Mouse (Mus musculus) midbrain, embryonic 11.5 days (tissue): ENCODE measurements at regions not wholly inside any gene's neighbourhood (a gene's known extent, or its start where the extent isn't known, plus 50 kb on each side); places are given as distances from the start of the nearest gene placed in this dataset.
A peak's percentile ranks its signal among the peaks of the same experiment; 100 is the strongest.

Source experiments
- ATAC-seq: fragments of 200-750 bp; cut with Nextera tagmentation; 2 replicates; pipeline ENCODE4 v1.8.0; 2017; ENCODE audit warnings: moderate TSS enrichment, moderate library complexity; ENCODE audit not compliant: low FRiP score
- DNase-seq: peaks from one replicate; pipeline ENCODE4 v3.0.0; 2015; ENCODE audit warnings: low spot score; ENCODE audit errors: missing footprints
- H3K27ac ChIP-seq: fragments of 300-500 bp; sonication (generic); 2 replicates; pipeline ENCODE4 v1.5.1; 2014; ENCODE audit warnings: low read depth, low read length
- H3K27me3 ChIP-seq: fragments of 300-500 bp; sonication (generic); 2 replicates; pipeline ENCODE4 v1.6.1; 2014; ENCODE audit warnings: mild to moderate bottlenecking, low read length, moderate library complexity, mixed read lengths; ENCODE audit not compliant: control insufficient read depth, insufficient read depth
- H3K36me3 ChIP-seq: fragments of 300-500 bp; sonication (generic); 2 replicates; pipeline ENCODE4 v1.6.1; 2014; ENCODE audit warnings: mild to moderate bottlenecking, low read length, moderate library complexity, mixed read lengths; ENCODE audit not compliant: control insufficient read depth, insufficient read depth
- H3K4me1 ChIP-seq: fragments of 300-500 bp; sonication (generic); 2 replicates; pipeline ENCODE4 v1.6.1; 2014; ENCODE audit warnings: low read length; ENCODE audit not compliant: control insufficient read depth, insufficient read depth
- H3K4me2 ChIP-seq: fragments of 300-500 bp; sonication (generic); 2 replicates; pipeline ENCODE4 v1.6.1; 2014; ENCODE audit warnings: mild to moderate bottlenecking, moderate library complexity
- H3K4me3 ChIP-seq: fragments of 300-500 bp; sonication (generic); 2 replicates; pipeline ENCODE4 v1.5.1; 2014; ENCODE audit warnings: low read depth, low read length
- H3K9ac ChIP-seq: fragments of 300-500 bp; sonication (generic); 2 replicates; pipeline ENCODE4 v1.6.1; 2014; ENCODE audit warnings: low read length
- H3K9me3 ChIP-seq: fragments of 300-500 bp; sonication (generic); 2 replicates; pipeline ENCODE4 v1.6.1; 2016; ENCODE audit warnings: low read length; ENCODE audit not compliant: control insufficient read depth
- WGBS: fragments of 180-500 bp; shearing (Covaris S2); extraction: QIAGEN DNeasy Blood & Tissue Kit; methylation state at CpG from one replicate; pipeline ENCODE4 v1.1.7; 2014; 5-methylcytosine and 5-hydroxymethylcytosine counted together

DNA sequence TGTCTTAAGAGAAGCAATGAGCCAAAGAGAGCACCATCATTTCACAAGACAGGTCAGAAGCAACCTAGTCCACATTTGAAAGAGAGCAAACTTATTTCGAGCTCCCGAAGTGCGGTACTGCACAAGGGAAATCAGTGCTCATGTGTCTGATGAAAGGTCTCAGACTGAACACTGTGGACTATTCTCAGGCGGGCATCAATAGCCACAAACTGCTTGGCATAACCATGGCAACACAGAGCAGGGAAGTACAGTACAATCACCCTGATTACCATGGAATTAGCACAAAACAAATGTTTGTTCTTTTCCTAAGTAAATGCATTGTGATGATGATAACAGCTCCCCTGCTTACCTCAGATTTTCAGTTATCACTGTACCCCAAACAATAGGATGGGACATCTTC is 312.2 kb upstream of the Arrdc4 start:
- Histone ChIP-seq H3K36me3 (no peaks in the 10 kb centered on the region), H3K4me2 (no peak overlapping the region), H3K4me3 (no peak overlapping the region), H3K4me1 (no peaks in the 10 kb centered on the region), H3K9me3 (no peaks in the 10 kb centered on the region), H3K27ac (no peak overlapping the region), H3K27me3 (no peaks in the 10 kb centered on the region), H3K9ac (no peak overlapping the region)
- 0 out of 2 replicates have a peak, but pooled peaks have one; percentile 33 for ATAC-seq
- 88% methylated on average over 4 of the region's 4 CpGs for WGBS
- DNase-seq, result no peak

DNA sequence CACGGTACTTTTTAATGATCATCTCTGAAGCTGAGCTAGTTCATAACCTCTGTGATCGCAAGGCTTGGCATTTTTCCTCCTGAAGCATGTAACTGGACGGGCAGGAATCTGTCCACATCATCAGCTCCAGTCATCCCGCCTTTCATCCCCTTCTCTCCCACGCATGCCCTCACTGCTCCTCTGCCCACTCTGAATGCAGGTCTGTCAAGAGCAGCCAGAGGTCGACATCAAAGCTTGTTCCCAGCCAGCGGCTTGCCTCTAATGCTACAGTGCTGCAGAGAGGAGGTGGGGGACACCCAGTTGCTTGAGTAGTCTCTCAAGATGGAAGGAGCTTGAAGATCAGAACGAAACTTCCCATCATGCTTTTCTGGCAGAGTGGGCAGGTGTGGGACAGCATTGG is 267.5 kb upstream of the Arrdc4 start:
- Histone ChIP-seq H3K4me2 (no peak overlapping the region), H3K36me3 (no peaks in the 10 kb centered on the region), H3K4me1 (no peaks in the 10 kb centered on the region), H3K27me3 (no peaks in the 10 kb centered on the region), H3K4me3 (no peak overlapping the region), H3K9me3 (no peaks in the 10 kb centered on the region), H3K9ac (no peak overlapping the region), H3K27ac (no peak overlapping the region)
- WGBS, result 52% methylated on average over 8 of the region's 8 CpGs
- DNase-seq (no peak), ATAC-seq (no peak)

DNA sequence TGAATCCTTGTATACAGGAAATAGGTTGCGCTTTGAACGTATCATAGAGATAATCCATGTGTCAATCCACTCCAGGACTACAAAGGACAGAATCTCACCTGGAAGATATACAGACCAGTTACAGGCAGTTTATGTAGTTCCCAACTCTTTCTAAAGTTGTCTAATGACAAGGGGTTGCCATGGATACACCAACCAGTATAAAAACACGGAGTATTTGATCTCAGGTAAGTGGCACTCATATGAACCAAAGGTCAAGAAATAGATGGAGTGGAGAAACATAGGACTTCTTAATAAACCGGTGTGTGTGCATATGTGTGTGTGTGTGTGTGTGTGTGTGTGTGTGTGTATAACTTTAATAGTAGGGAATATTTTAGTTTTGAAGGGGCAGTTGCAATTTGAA is 266.0 kb upstream of the Arrdc4 start:
- no peak overlapping the region for H3K4me2 ChIP-seq
- no peaks in the 10 kb centered on the region for H3K9me3 ChIP-seq
- ATAC-seq, result no peak
- no peaks in the 10 kb centered on the region for H3K4me1 ChIP-seq
- H3K4me3 ChIP-seq, result no peak overlapping the region
- no peaks in the 10 kb centered on the region for H3K27me3 ChIP-seq
- 91% methylated on average over 4 of the region's 4 CpGs for WGBS
- H3K36me3 ChIP-seq, result no peaks in the 10 kb centered on the region
- DNase-seq, result no peak
- H3K9ac ChIP-seq, result no peak overlapping the region
- H3K27ac ChIP-seq, result no peak overlapping the region

DNA sequence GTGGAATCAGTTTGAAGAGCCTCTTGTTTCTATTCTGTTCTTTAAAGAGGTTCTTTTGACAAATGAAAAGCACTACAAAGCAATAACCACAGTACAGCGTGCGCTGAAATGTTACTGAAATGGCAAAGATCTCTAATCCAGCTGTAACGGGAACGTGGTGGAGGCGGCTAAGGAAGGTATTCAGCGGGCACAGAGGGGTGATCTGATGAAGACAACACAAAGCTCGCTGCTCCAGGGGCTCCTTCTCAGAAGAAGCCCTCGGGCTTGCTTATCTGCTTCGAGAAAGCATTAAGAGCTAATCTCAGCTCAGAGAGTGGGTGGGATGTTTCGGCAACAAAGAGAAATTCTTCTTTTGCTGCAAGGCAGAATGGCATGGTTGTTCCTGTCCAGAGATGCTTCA is 258.2 kb upstream of the Arrdc4 start:
- 41% methylated on average over 10 of the region's 10 CpGs for WGBS
- no peak overlapping the region for H3K4me2 ChIP-seq

DNA sequence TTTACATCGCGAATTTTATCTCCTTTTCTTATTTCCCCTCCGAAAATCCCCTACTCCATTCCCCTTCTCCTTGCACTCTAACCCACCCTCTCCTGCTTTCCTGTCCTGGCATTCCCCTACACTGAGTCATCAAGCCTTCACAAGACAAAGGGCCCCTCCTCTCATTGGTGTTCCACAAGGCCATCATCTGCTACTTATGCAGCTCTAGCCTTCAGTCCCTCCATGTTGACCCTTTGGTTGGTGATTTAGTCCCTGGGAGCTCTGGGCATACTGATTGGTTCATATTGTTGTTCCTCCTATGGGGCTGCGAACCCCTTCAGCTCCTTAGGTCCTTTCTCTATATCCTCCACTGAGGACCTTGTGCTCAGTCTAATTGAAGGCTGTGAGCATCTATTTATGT is 239.0 kb upstream of the Arrdc4 start:
- WGBS, result 89% methylated on average over 4 of the region's 4 CpGs
- Histone ChIP-seq H3K9ac (no peak overlapping the region), H3K27ac (no peak overlapping the region), H3K4me3 (no peak overlapping the region), H3K4me2 (no peak overlapping the region), H3K4me1 (no peaks in the 10 kb centered on the region), H3K36me3 (no peaks in the 10 kb centered on the region), H3K9me3 (no peaks in the 10 kb centered on the region), H3K27me3 (no peaks in the 10 kb centered on the region)
- no peak for ATAC-seq
- DNase-seq, result peak; percentile 73

More for the DNA sequence above, 258.2 kb upstream of the Arrdc4 start:
- H3K36me3 ChIP-seq, result no peaks in the 10 kb centered on the region
- no peaks in the 10 kb centered on the region for H3K4me1 ChIP-seq
- no peaks in the 10 kb centered on the region for H3K9me3 ChIP-seq
- ATAC-seq (no peak), DNase-seq (peak; percentile 73)
- no peak overlapping the region for H3K27ac ChIP-seq
- H3K9ac ChIP-seq, result no peak overlapping the region
- no peak overlapping the region for H3K4me3 ChIP-seq
- no peaks in the 10 kb centered on the region for H3K27me3 ChIP-seq

DNA sequence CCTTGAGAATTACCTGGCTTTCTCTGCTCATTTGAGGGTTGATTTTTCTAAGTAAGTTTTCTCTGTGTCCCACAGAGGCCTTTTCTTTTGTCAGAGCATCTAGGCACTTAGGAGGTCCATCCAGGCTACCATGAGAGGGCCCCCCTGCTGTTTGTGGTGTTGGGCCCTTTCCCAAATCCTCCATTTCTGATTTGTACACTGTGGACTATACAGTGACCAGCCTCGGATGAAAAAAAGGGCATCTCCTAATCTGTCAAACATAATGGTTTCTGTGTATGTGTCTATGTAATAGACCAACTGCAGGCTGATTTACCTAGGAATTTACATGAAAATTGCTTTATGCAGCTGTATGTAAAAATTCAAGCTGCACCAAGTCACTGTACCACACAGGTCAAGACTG is 234.9 kb upstream of the Arrdc4 start:
- Histone ChIP-seq H3K27me3 (no peaks in the 10 kb centered on the region), H3K9me3 (no peaks in the 10 kb centered on the region), H3K4me1 (peaks cover 2% of the 10 kb centered on the region; the same call in 1 of the 2 replicates), H3K27ac (no peak overlapping the region), H3K9ac (no peak overlapping the region), H3K4me2 (no peak overlapping the region), H3K4me3 (no peak overlapping the region), H3K36me3 (no peaks in the 10 kb centered on the region)
- ATAC-seq (no peak), DNase-seq (peak; percentile 81)
- WGBS, result 40% methylated on average over 1 of the region's 1 CpGs

DNA sequence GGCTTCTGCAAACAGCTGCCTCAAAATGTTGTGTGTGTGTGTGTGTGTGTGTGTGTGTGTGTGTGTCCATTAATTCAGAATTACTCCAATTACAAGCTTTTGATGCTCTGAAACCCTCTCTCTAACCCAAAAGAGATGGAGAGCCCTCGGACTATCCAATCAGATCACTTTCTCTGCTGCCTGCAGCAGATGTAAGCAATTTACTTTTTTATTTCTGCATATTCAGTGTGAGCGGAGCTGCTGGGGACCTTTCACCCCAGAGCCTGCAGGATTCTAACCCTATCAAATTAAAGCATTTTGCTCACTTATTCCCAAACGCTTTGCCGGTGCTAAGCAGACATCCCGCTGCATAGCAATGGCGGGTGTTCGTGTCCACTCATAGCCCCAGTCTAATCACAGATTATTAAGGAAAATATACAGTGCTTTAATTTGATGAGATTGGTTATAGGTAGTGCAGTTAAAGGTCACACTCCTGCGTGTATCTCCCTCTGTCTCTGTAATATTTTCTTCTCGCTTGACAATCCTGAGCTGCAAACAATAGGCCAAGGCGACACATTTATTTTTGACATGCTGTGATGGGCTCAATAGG is 234.0 kb upstream of the Arrdc4 start:
- 66% methylated on average over 10 of the region's 10 CpGs for WGBS
- no peak overlapping the region for H3K9ac ChIP-seq
- ATAC-seq (peak; percentile 47; the same call in 1 of the 2 replicates), DNase-seq (no peak)
- H3K4me2 ChIP-seq, result no peak overlapping the region
- H3K4me1 ChIP-seq, result peaks cover 4% of the 10 kb centered on the region
- no peak overlapping the region for H3K27ac ChIP-seq
- no peaks in the 10 kb centered on the region for H3K27me3 ChIP-seq
- H3K4me3 ChIP-seq, result no peak overlapping the region
- H3K36me3 ChIP-seq, result no peaks in the 10 kb centered on the region
- H3K9me3 ChIP-seq, result no peaks in the 10 kb centered on the region

DNA sequence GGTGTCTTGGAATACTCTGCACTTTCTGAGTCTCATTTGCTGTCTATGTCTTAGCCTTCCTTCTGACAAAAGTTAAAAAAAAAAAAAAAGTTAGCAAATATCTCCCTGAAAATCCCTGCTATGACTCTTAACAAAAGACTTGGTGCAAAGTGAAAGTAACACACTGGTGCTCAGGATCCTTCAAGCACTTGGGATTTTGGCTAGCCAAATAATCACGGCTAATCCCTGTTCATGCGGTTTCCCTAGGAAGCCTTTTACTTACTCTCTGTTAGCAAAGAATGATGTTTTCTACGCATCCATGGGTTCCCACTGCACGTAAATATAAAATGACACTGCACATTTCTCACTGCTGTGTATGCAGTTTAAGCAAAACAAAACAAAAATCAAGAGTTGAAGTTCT is 229.5 kb upstream of the Arrdc4 start:
- no peak for ATAC-seq
- H3K9me3 ChIP-seq, result no peaks in the 10 kb centered on the region
- DNase-seq, result peak; percentile 82
- H3K36me3 ChIP-seq, result no peaks in the 10 kb centered on the region
- H3K27ac ChIP-seq, result peak overlapping the region; percentile 55
- 8% methylated on average over 4 of the region's 4 CpGs for WGBS
- H3K4me1 ChIP-seq, result peaks cover 6% of the 10 kb centered on the region
- no peak overlapping the region; the same call in 1 of the 2 replicates for H3K4me2 ChIP-seq
- no peak overlapping the region for H3K9ac ChIP-seq
- no peak overlapping the region for H3K4me3 ChIP-seq
- no peaks in the 10 kb centered on the region for H3K27me3 ChIP-seq

DNA sequence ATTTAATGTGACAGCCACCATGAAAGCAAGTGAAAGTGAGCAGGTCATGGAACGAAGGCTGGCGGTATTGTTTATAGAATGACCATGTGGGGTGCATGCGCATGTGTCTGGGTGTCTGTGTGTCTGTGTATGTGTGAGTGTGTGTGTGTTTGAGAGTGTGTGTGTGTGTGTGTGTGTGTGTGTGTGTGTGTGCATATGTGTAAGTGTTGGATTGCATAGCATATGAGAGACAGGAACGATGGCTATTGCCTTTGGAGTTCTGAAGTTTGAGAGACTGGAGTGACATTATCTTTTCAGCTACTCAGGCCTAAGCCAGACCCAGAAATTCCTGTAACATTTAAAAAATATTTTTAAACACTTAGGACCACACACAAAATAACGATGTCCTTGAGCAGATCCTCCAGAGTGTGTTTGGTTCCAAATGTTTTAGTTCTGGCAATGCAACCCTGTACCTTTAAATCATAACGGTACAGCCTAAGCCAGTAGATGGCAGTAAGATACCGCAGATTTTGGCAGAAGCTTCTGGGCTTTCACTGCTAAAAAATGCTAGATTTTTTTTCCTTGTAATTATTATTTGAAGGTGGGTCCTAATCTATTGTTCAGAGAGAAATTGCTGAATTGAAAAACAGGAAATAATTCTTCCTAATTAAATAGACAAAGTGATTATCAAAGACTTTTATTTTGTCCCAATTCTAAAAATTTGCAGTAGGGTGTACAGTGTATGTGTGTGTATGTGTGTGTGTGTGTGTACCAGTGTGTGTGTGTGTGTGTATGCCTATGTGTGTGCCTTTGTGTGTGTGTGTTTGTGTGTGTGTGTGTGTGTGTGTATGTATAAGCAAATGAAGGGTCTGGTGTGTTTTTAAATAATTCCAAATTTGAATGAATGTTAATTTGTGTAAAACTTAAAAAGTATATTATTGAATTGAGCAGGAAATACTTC is 228.0 kb upstream of the Arrdc4 start:
- ATAC-seq, result peak; percentile 73
- WGBS, result 63% methylated on average over 7 of the region's 7 CpGs

More for the DNA sequence above, 228.0 kb upstream of the Arrdc4 start:
- no peak overlapping the region for H3K9ac ChIP-seq
- peak; percentile 92 for DNase-seq
- no peaks in the 10 kb centered on the region for H3K27me3 ChIP-seq
- H3K4me1 ChIP-seq, result peaks cover 6% of the 10 kb centered on the region
- H3K4me3 ChIP-seq, result no peak overlapping the region
- no peak overlapping the region for H3K4me2 ChIP-seq
- H3K36me3 ChIP-seq, result no peaks in the 10 kb centered on the region
- H3K9me3 ChIP-seq, result no peaks in the 10 kb centered on the region
- H3K27ac ChIP-seq, result no peak overlapping the region
